Comparison of ENCODE assay signal across 13 mouse cellular contexts in the genomic region with DNA sequence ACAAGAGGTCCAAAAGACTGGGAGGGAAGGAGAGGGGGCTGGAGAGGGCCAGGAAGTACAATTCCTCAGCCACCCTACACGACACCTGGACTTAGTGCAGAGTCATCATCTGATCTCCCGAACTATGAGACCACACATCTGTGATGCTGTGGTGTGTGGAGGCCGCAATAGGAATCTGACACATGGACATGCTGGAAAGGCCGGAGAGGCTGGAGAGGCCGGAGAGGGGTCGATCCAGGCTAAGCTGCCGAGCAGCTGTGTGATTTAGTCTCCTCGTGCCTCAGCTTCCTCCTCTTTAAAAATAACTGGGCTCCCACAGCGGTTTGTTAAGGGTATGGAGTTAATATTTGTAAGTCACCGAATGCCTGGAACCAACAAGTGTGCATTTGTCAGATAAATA.
"Had no signal": no experiment of that assay in that cellular context is flagged by ENCODE, and none has a peak within 500 bp of the region (broad histone marks: within the 10 kb centered on the region; RNA-seq: fewer than 3 reads in every experiment).

No protein-coding gene starts in this region.

- ATAC-seq: intestine, embryonic 16.5 days; lung, postnatal 0 days; midbrain, embryonic 16.5 days had no signal

- H3K9me3 ChIP-seq: liver, embryonic 15.5 days had no signal

- H3K9ac ChIP-seq: liver, embryonic 15.5 days had no signal

- H3K27ac ChIP-seq: kidney, postnatal 0 days; left cerebral cortex, adult 2 months; liver, embryonic 15.5 days had no signal

- H3K4me1 ChIP-seq: liver, embryonic 15.5 days had no signal

- H3K4me2 ChIP-seq: liver, embryonic 11.5 days; liver, embryonic 15.5 days; midbrain, embryonic 11.5 days had no signal

- H3K36me3 ChIP-seq: liver, embryonic 15.5 days had no signal

- DNase-seq: kidney, adult 8-10 months; lung, adult 2 months; right cerebral cortex, postnatal 25 days; thymus, adult 2 months; thymus, postnatal 25 days had no signal

- H3K4me3 ChIP-seq: left cerebral cortex, adult 2 months; liver, embryonic 15.5 days had no signal
